Mouse (Mus musculus) cerebellum, adult 8-10 months (tissue): ENCODE results near the gene Utp20.
"Not testable (repeated sequence)": the region's sequence is repeated elsewhere in the genome, so short reads cannot be mapped to it uniquely, and the experiment has no call there.

Experiments used
- DNase-seq: peaks from one replicate; pipeline ENCODE4 v3.0.0; 2022

The Utp20 gene

GRCm38 (mm10) chr10:88826188-88826946, at the start of gene Utp20:
Utp20 (minus strand) TSS chr10:88826804.
- peak; percentile 70 for DNase-seq

GRCm38 (mm10) chr10:88874870-88875269, 48.3 kb upstream of the Utp20 start:
- DNase-seq, result no peak

DNA sequence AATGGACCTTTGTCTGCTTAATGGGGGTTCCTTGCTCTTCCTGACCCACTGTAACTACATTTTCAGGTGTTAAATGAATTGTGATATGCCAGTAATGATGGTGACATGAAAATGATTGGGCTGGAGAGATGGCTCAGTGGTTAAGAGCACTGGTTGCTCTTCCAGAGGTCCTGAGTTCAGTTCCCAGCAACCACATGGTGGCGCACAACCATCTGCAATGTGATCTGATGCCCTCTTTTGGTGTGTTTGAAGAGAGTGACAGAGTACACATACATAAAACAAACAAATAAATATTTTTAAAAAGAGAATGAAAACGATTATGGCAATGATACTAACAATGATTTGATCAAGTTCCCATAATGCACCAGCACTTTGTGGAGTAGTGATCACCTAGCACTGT, 39.4 kb upstream of the Utp20 start:
- DNase-seq, result no peak

DNA sequence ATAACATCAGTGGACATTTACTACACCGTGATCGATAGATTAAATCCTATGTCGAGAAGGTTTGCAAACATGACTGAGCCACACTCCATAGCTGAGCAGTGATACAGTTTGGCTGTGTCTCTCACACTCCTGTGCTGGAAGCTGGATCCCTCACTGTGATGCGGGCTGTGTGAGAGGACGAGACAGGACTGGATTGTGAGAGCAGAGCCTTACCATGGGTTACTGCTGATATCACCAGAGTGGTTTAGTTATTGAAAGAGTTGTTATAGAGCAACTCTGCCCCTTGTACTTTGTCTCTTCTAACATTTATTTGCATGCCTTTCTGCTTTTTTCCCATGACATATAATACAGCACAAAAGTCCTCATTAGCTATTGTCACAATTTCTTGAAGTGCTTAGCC, 35.7 kb upstream of the Utp20 start:
- DNase-seq, result no peak

GRCm38 (mm10) chr10:88861416-88861815, 34.8 kb upstream of the Utp20 start:
- no peak for DNase-seq

DNA sequence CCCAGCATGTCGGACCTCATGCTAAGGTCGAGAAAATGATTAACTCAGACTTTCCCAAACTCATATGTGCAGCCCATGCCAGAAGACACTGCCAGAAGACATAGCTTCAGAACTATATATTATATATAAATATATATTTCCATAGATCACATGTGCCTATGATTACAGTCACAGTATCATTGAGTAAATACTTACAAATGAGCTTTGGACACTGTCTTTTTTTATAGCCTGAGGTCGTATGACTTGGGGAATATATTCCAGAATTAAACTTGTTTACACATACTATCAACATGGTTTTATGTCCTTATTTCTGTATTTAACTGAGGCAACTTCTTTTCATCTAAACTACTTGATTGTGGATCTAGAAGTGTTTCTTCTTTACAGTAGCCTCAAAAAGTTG, 34.3 kb upstream of the Utp20 start:
- no peak for DNase-seq

DNA sequence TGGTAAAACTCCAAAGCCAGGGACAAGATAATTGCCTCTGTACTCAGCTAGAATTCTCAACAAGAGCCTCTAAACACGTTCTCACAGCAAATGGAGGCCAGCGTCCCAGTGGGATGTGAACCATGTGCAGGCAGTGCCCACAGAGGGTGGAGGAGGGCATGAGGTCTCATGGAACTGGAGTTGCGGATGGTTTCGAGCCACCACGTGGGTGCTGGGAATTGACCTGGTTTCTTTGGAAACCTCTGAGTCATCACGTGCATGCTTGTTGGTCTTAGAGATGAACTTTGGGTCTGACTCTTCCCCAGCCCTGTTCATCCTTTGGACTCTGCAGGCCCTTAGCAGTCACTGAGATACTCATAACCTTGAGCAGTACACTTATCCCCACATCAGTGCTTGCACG, 26.7 kb upstream of the Utp20 start:
- DNase-seq, result no peak

- DNase-seq, result no peak
Measured at GRCm38 (mm10) chr10:88849976-88850375, 23.4 kb upstream of the Utp20 start.

- no peak for DNase-seq
Measured at GRCm38 (mm10) chr10:88848876-88849476, 22.4 kb upstream of the Utp20 start.

- no peak for DNase-seq
Measured at GRCm38 (mm10) chr10:88834227-88834626, 7.6 kb upstream of the Utp20 start.

DNA sequence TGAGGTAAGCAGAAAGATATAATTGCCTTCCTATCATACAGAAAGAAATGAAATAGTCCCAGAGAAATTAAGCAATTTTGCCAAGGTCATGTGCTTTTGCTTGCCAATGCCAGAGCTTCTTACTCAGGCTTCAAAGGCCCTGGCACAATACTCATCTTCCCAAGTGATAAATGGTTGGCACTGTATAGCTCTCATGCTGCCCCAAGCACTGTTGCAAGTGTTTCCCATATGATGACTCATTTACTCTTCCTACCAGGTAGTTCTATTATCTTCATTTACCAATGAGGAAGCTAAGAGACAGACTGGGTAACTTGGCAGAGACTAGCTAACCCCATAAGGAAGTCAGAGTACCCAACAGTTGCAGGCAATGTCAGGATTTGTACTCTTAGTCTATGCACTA, 1.8 kb upstream of the Utp20 start:
- no peak for DNase-seq

DNA sequence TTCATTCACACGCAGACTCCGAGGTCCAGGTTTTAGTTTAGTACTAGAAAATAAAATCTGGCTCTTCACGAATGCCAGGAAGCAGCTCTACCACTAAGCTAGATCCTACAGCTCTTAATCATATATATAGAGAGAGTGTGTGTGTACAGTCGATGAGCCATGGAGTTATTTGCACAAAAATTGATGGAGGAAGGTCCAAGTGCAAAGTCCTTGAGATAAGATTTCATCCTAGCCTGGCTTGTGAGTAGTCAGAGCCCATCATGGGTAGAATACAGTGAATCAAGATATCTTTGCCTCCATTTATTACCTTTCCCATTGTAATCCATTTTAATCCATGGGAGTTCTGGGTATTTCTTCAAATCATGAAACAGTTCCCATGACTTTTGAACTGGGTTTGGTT, 992 bp upstream of the Utp20 start:
- DNase-seq, result no peak

DNA sequence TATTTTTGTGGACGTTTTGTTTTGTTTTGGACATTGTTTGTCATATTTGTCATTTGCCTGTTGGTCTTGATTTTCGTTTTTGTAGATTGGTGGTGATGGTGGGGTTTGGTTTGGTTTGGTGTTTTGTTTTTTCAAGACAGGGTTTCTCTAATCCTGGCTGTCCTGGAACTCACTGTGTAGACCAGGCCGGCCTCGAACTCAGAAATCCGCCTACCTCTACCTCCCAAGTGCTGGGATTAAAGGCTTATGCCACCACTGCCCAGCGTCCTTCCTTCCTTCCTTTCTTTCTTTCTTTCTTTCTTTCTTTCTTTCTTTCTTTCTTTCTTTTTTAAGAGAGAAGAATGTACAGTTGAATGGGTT, 323 bp upstream of the Utp20 start:
- DNase-seq, result not testable (repeated sequence)

GRCm38 (mm10) chr10:88817335-88817734, 9.3 kb downstream of the Utp20 start:
- no peak for DNase-seq

GRCm38 (mm10) chr10:88815256-88815655, 11.3 kb downstream of the Utp20 start:
- DNase-seq, result no peak

DNA sequence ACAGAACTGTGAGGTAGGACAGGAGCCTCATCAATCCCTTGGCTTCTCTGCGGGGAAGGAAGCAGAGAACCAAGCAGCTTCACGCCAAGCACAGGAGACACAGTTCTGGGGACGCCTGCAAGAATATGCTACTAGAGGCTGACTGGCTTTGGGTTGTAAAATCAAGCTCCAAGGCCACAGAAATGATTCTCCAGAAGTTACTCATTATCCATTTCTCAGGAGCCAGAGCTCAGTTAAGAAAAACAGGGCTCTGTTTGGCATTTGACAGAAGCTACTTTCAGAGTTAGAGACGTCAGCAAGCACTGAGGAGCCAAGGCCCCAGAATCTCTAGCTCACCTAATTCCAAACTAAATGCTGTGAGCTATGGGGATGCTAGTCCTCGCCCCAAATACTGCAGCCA, 14.9 kb downstream of the Utp20 start:
- no peak for DNase-seq

GRCm38 (mm10) chr10:88802236-88802635, 24.4 kb downstream of the Utp20 start:
- no peak for DNase-seq

- no peak for DNase-seq
Measured at GRCm38 (mm10) chr10:88799381-88799780, 27.2 kb downstream of the Utp20 start.

DNA sequence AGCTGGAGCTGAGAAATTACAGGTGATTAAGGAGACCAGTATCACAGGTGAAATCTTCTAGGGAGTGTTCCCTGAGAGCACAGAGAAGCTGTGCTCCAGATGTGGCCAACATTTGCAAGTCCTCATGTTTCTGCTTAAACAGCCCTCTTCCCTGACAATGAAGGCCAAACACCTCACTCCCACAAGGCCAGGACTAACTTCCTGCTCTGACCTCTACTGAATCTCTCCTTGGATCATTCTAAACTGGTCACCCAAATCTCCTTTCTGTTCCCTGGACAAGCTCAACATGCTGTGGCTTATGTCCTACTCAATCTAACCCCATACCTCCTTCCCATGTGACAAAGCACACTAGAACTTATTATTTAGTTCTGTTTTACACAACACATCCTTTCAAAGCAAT, 29.2 kb downstream of the Utp20 start:
- DNase-seq, result no peak

GRCm38 (mm10) chr10:88796939-88797338, 29.7 kb downstream of the Utp20 start:
- no peak for DNase-seq

DNA sequence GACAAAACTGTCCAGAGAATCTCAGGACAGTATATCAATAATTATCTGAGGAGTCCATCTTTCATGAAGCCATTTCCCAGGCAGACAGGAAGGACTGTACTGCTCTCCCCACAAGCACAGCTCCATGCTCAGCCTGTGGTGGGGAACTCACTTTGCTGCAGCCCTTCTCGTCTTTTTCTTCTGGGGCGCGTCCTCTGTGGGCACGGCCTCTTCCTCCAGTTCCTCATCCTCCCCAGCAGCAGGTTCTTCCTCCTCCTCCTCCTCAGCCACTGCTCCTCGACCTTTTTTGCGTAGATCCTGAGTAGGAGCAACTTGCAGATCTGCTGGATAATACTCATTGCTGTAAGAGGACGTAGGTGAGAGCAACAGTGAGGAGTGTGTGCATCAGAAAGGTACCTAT, 31.4 kb downstream of the Utp20 start:
- no peak for DNase-seq

GRCm38 (mm10) chr10:88794606-88795005, 32.0 kb downstream of the Utp20 start:
- no peak for DNase-seq

GRCm38 (mm10) chr10:88793671-88794070, 32.9 kb downstream of the Utp20 start:
- no peak for DNase-seq

DNA sequence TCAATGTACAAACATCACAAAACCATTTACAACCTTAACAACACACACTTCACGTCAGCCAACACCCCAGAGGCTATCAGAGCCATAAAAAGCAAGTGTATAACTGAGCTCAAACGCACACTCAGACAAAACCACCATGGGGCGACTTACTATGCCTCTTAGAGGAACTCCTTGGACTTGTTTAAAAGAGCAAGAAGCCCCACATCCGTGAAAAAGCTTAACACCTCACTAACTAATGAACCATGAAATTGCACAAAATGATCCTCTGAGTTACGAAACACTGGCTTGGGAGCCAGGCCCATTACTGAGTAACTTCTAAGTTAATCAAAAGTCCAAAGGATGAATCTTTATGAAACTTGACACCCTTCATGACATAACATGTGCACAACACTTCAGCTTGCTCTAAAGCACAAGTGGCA, 42.1 kb downstream of the Utp20 start:
- no peak for DNase-seq

DNA sequence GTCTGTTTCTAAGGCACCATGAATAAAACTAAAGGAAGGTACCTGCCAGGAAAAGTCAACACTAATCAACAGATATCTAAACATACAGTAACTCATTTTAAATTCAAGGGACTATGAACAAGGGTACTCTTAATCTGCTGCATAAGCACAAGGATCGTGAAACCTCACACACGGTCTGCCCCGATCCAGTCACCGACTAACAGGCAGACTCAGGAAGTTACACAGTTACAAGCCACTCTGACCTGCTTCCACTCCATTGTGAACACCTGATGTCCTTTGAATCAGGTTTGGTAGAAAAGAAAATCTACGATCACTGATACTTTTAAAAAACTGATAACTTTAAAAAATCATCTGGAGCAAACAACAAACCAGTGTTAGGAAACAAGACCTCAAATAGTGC, 42.7 kb downstream of the Utp20 start:
- DNase-seq, result no peak
